In the genomic region with DNA sequence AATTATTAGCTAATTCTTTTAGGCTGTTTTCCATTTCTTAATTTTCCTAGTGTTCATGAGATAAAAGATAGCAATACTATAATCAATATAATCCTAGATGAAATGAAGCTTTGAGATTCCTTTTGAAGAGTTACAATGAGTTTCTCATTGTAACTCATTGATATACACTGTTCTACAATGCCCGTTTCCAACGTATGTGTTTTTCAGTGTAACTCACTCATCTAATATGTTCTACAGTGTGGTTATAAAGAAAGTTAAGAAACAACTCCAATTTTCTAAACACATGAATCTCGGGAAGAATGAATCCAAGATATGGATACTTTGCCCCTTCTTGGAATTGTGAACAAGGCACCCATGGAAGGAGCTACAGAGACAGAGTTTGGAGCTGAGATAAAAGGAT, we compare ENCODE assay signal across 9 mouse cellular contexts. TPM values are rescaled to one million over a fixed set of nuclear protein-coding genes. Genes with fewer than 3 reads are reported as not detected.
A peak's percentile ranks its signal among the peaks of the same experiment; 100 is the strongest.
DNase-seq lines count a peak whose midpoint lies in the region; ATAC-seq lines count a peak whose summit lies in the region.
"Had no signal": no experiment of that assay in that cellular context is flagged by ENCODE, and none has a peak within 500 bp of the region (broad histone marks: within the 10 kb centered on the region; RNA-seq: fewer than 3 reads in every experiment).

No protein-coding gene starts in this region.

- DNase-seq in adrenal gland, adult 8-10 months = peak; percentile 95
- peak; percentile 100 for DNase-seq in embryonic facial prominence, embryonic 14.5 days (ENCODE audit: low spot score)
- peak; percentile 100 for DNase-seq in heart, adult 18-20 months
- peak; percentile 73 for DNase-seq in kidney, adult 11 months
- peak; percentile 100 for DNase-seq in left cerebral cortex, postnatal 25 days (ENCODE audit: low spot score in 2 of 2)
- DNase-seq in mesoderm, embryonic 11.5 days (ENCODE audit: low read depth, low spot score) = peak; percentile 100
- peak; percentile 91 for DNase-seq in right cerebral cortex, postnatal 25 days
- DNase-seq in urinary bladder, postnatal 4 days (ENCODE audit: low spot score in 2 of 2) = peak; percentile 100

- no peak overlapping the region for H3K9ac ChIP-seq in embryonic facial prominence, embryonic 14.5 days (ENCODE audit: low read depth, low read length)

- 74% methylated on average over 3 of the region's 3 CpGs for WGBS in embryonic facial prominence, embryonic 14.5 days

- H3K9me3 ChIP-seq in embryonic facial prominence, embryonic 14.5 days (ENCODE audit: control insufficient read depth, low read length) = no peaks in the 10 kb centered on the region

- H3K4me2 ChIP-seq in embryonic facial prominence, embryonic 14.5 days (ENCODE audit: low read depth, low read length) = no peak overlapping the region

- H3K36me3 ChIP-seq in embryonic facial prominence, embryonic 14.5 days (ENCODE audit: control insufficient read depth, insufficient read depth, low read length) = no peaks in the 10 kb centered on the region

- no peaks in the 10 kb centered on the region; the same call in 1 of the 2 replicates for H3K27me3 ChIP-seq in embryonic facial prominence, embryonic 14.5 days (replicated peaks; ENCODE audit: control insufficient read depth, insufficient read depth, low read length)

- H3K4me3 ChIP-seq in embryonic facial prominence, embryonic 14.5 days (ENCODE audit: low read depth, low read length) = no peak overlapping the region
- H3K4me3 ChIP-seq: myocyte had no signal

- ATAC-seq in embryonic facial prominence, embryonic 14.5 days (ENCODE audit: low read depth) = peak; percentile 100

- H3K27ac ChIP-seq in embryonic facial prominence, embryonic 14.5 days (replicated peaks; ENCODE audit: low read depth, low read length) = no peak overlapping the region

- no peaks in the 10 kb centered on the region for H3K4me1 ChIP-seq in embryonic facial prominence, embryonic 14.5 days (ENCODE audit: control insufficient read depth, insufficient read depth, low read length)

- intact Hi-C loops in left cerebral cortex, postnatal 25 days (cut with DNase I) = no loop called here

RNA-seq across cellular contexts. Expression of gene Pak3, which starts 35.5 kb away (rescaled TPM):
- total RNA-seq in adrenal gland, adult 8-10 months (2022) = 10 to 100 TPM; 15.5 to 46.4 (median 34.2) TPM
- polyA plus RNA-seq in embryonic facial prominence, embryonic 14.5 days (2014; fragmentation: Nextera tagmentation; extraction: Ambion mirVana) = 24.3 and 29.2 TPM in 2 replicates
- under 1 TPM; 0.35 to 0.51 TPM for total RNA-seq in heart, adult 18-20 months (2021)
- 100 to 1,000 TPM; 120 to 131 TPM for total RNA-seq in left cerebral cortex, postnatal 25 days (2021)

Comparison
In these comparisons a context has a peak if more than half of its experiments do, and no peak if none do; other contexts are left out.
1. RNA of gene Pak3, which starts 35.5 kb away (total RNA-seq): 120 to 131 TPM in left cerebral cortex, postnatal 25 days and 15.5 to 46.4 TPM in adrenal gland, adult 8-10 months; 0.35 to 0.51 TPM in heart, adult 18-20 months; every median in the first group is over 10 times any median in the second.
2. Peak in every context shown above with its lines, with median percentiles within 50 percentile points of each other: DNase-seq.